Mouse (Mus musculus): ENCODE data around the gene Ccnyl1. TPM values are rescaled to one million over a fixed set of nuclear protein-coding genes. Genes with fewer than 3 reads are reported as not detected.

Ccnyl1 gene
- total and polyA plus RNA-seq, 3 experiments = 2.8 to 9.0 (median 5.3) TPM

GRCm38 (mm10) chr1:64655415-64655814, 34.8 kb upstream of the Ccnyl1 start:
- Histone ChIP-seq H3K4me2 (ENCODE audit: insufficient read depth, low read depth, poor library complexity, severe bottlenecking) (no peak overlapping the region), H3K9me3 (replicated peaks; ENCODE audit: low read length) (no peaks in the 10 kb centered on the region), H3K9ac (ENCODE audit: insufficient read depth, low read depth) (no peak overlapping the region), H3K36me3 (replicated peaks in 1 of 2; ENCODE audit: control insufficient read depth in 1 of 2, insufficient read depth in 1 of 2, low read length in 1 of 2) (no peaks in the 10 kb centered on the region), H3K27ac (ENCODE audit: insufficient read depth, low read depth) (no peak overlapping the region), H3K4me3 (replicated peaks in 1 of 3; ENCODE audit: low read depth in 2 of 3, low read length in 2 of 3, poor library complexity in 1 of 3) (no peak overlapping the region), H3K4me1 (ENCODE audit: control insufficient read depth in 1 of 2, insufficient read depth in 2 of 2) (peaks cover under 1 to 2% of the 10 kb centered on the region in 2 experiments; a peak in 1 of 4 replicates), H3K27me3 (replicated peaks) (no peaks in the 10 kb centered on the region), H3K79me2 (replicated peaks; ENCODE audit: control insufficient read depth, extremely low read depth, insufficient read depth, poor library complexity, severe bottlenecking) (no peaks in the 10 kb centered on the region)
- no peak for DNase-seq (ENCODE audit: extremely low read depth)
- in situ Hi-C loops (cut with MboI; ENCODE audit: low pct_ligation_motif_present, low pct_unique_long_range_greater_than_20kb, low sequenced_read_pairs) = no loop called here
- dilution Hi-C loops (cut with MboI; ENCODE audit: extremely low pct_ligation_motif_present, extremely low pct_unique_long_range_greater_than_20kb, low sequenced_read_pairs) = no loop called here
- TF ChIP-seq KAT2A (IDR thresholded peaks at IDR 0.05; ENCODE audit: insufficient replicate concordance, low read length) (no peak), NELFE (IDR thresholded peaks at IDR 0.05; ENCODE audit: low read depth, low read length) (no peak), JUN (IDR thresholded peaks at IDR 0.05; ENCODE audit: insufficient read depth, low read depth, low read length) (no peak), PAX5 (IDR thresholded peaks at IDR 0.05; ENCODE audit: low read length) (no peak)

- Histone ChIP-seq H3K4me3 (replicated peaks in 1 of 3; ENCODE audit: low read depth in 2 of 3, low read length in 2 of 3, poor library complexity in 1 of 3) (no peak overlapping the region), H3K79me2 (replicated peaks; ENCODE audit: control insufficient read depth, extremely low read depth, insufficient read depth, poor library complexity, severe bottlenecking) (no peaks in the 10 kb centered on the region), H3K9ac (ENCODE audit: insufficient read depth, low read depth) (no peak overlapping the region), H3K9me3 (replicated peaks; ENCODE audit: low read length) (no peaks in the 10 kb centered on the region), H3K27ac (ENCODE audit: insufficient read depth, low read depth) (no peak overlapping the region), H3K4me2 (ENCODE audit: insufficient read depth, low read depth, poor library complexity, severe bottlenecking) (no peak overlapping the region), H3K36me3 (replicated peaks in 1 of 2; ENCODE audit: control insufficient read depth in 1 of 2, insufficient read depth in 1 of 2, low read length in 1 of 2) (no peaks in the 10 kb centered on the region), H3K4me1 (ENCODE audit: control insufficient read depth in 1 of 2, insufficient read depth in 2 of 2) (0 out of 4 replicates have a peak, but pooled peaks cover 0 to 3% of the 10 kb centered on the region in 2 experiments), H3K27me3 (replicated peaks) (no peaks in the 10 kb centered on the region)
- in situ Hi-C loops (cut with MboI; ENCODE audit: low pct_ligation_motif_present, low pct_unique_long_range_greater_than_20kb, low sequenced_read_pairs) (no loop called here), dilution Hi-C loops (cut with MboI; ENCODE audit: extremely low pct_ligation_motif_present, extremely low pct_unique_long_range_greater_than_20kb, low sequenced_read_pairs) (no loop called here)
- TF ChIP-seq TBP (conservative IDR thresholded peaks at IDR 0.05; ENCODE audit: low read depth, low read length) = no peak
- no peak for DNase-seq (ENCODE audit: extremely low read depth)
Measured at GRCm38 (mm10) chr1:64656423-64657129, 33.7 kb upstream of the Ccnyl1 start.

- in situ Hi-C loops (cut with MboI; ENCODE audit: low pct_ligation_motif_present, low pct_unique_long_range_greater_than_20kb, low sequenced_read_pairs) = no loop called here
- dilution Hi-C loops (cut with MboI; ENCODE audit: extremely low pct_ligation_motif_present, extremely low pct_unique_long_range_greater_than_20kb, low sequenced_read_pairs) = no loop called here
Measured at GRCm38 (mm10) chr1:64658876-64659275, 31.4 kb upstream of the Ccnyl1 start.

More at GRCm38 (mm10) chr1:64658876-64659275, 31.4 kb upstream of the Ccnyl1 start:
- H3K4me3 ChIP-seq (replicated peaks in 1 of 3; ENCODE audit: low read depth in 2 of 3, low read length in 2 of 3, poor library complexity in 1 of 3) = no peak overlapping the region
- no peak overlapping the region for H3K27ac ChIP-seq (ENCODE audit: insufficient read depth, low read depth)
- no peaks in the 10 kb centered on the region for H3K79me2 ChIP-seq (replicated peaks; ENCODE audit: control insufficient read depth, extremely low read depth, insufficient read depth, poor library complexity, severe bottlenecking)
- no peak overlapping the region for H3K4me2 ChIP-seq (ENCODE audit: insufficient read depth, low read depth, poor library complexity, severe bottlenecking)
- TF ChIP-seq RAD21 (IDR thresholded peaks at IDR 0.05; ENCODE audit: low read depth, low read length) (no peak), UBTF (IDR thresholded peaks at IDR 0.05; ENCODE audit: low read depth, low read length) (no peak), MAX (IDR thresholded peaks at IDR 0.05; ENCODE audit: low read length) (no peak), E2F4 (IDR thresholded peaks at IDR 0.05; ENCODE audit: insufficient replicate concordance, low read depth, low read length) (no peak), PAX5 (IDR thresholded peaks at IDR 0.05; ENCODE audit: low read length) (no peak), ELF1 (IDR thresholded peaks at IDR 0.05; ENCODE audit: low read depth, low read length) (no peak), MYC (IDR thresholded peaks at IDR 0.05; ENCODE audit: low read depth, low read length) (no peak), JUND (conservative IDR thresholded peaks at IDR 0.05; ENCODE audit: low read depth, low read length) (no peak), ZMIZ1 (IDR thresholded peaks at IDR 0.05; ENCODE audit: low read depth, low read length) (no peak), JUN (IDR thresholded peaks at IDR 0.05; ENCODE audit: insufficient read depth, low read depth, low read length) (no peak), POLR2AphosphoS2 (IDR thresholded peaks at IDR 0.05; ENCODE audit: low read depth, low read length) (no peak), CHD2 (IDR thresholded peaks at IDR 0.05; ENCODE audit: low read length) (no peak), CTCF (conservative IDR thresholded peaks at IDR 0.05 in 1 of 2, IDR thresholded peaks at IDR 0.05 in 1 of 2; ENCODE audit: low read depth in 2 of 2, low read length in 2 of 2) (no peak), ZC3H11A (IDR thresholded peaks at IDR 0.05; ENCODE audit: low read depth, low read length) (no peak), SIN3A (IDR thresholded peaks at IDR 0.05; ENCODE audit: low read length) (no peak), CHD1 (IDR thresholded peaks at IDR 0.05; ENCODE audit: low read depth, low read length) (no peak), KAT2A (IDR thresholded peaks at IDR 0.05; ENCODE audit: insufficient replicate concordance, low read length) (no peak), SMC3 (IDR thresholded peaks at IDR 0.05; ENCODE audit: low read depth, low read length) (no peak), HCFC1 (IDR thresholded peaks at IDR 0.05; ENCODE audit: low read depth, low read length) (no peak), RCOR1 (conservative IDR thresholded peaks at IDR 0.05; ENCODE audit: low read depth, low read length) (no peak)
- DNase-seq (ENCODE audit: extremely low read depth) = no peak
- H3K27me3 ChIP-seq (replicated peaks) = no peaks in the 10 kb centered on the region
- H3K9ac ChIP-seq (ENCODE audit: insufficient read depth, low read depth) = no peak overlapping the region
- H3K9me3 ChIP-seq (replicated peaks; ENCODE audit: low read length) = no peaks in the 10 kb centered on the region
- no peaks in the 10 kb centered on the region for H3K36me3 ChIP-seq (replicated peaks in 1 of 2; ENCODE audit: control insufficient read depth in 1 of 2, insufficient read depth in 1 of 2, low read length in 1 of 2)
- H3K4me1 ChIP-seq (ENCODE audit: control insufficient read depth in 1 of 2, insufficient read depth in 2 of 2) = peaks cover 0 to 3% of the 10 kb centered on the region in 2 experiments; a peak in 1 of 4 replicates
